Mouse (Mus musculus) splenic B cell, adult 2 months (primary cell): ENCODE measurements around the gene Ptpdc1.

Experiments
- DNase-seq: peaks from one replicate; pipeline ENCODE4 v3.0.0-alpha.2; 2011; ENCODE audit warnings: low read depth, low spot score
- H3K27me3 ChIP-seq: 2 replicates; pipeline ENCODE4 v1.6.1; 2012; ENCODE audit warnings: mild to moderate bottlenecking, low read length, moderate library complexity, mixed read lengths; ENCODE audit not compliant: control insufficient read depth, poor library complexity, insufficient read depth, severe bottlenecking
- H3K36me3 ChIP-seq: 2 replicates; pipeline ENCODE4 v1.6.1; 2012; ENCODE audit warnings: mild to moderate bottlenecking, low read length, moderate library complexity, mixed read lengths; ENCODE audit not compliant: control insufficient read depth, poor library complexity, insufficient read depth, severe bottlenecking

The Ptpdc1 gene

GRCm38 (mm10) chr13:48637706-48638105, 12.2 kb upstream of the Ptpdc1 start:
- H3K27me3 ChIP-seq: no peaks in the 10 kb centered on the region
- no peak for DNase-seq
- no peaks in the 10 kb centered on the region for H3K36me3 ChIP-seq

GRCm38 (mm10) chr13:48631691-48632090, 6.2 kb upstream of the Ptpdc1 start:
- no peaks in the 10 kb centered on the region for H3K36me3 ChIP-seq
- no peaks in the 10 kb centered on the region for H3K27me3 ChIP-seq

GRCm38 (mm10) chr13:48624968-48625398, 481 bp downstream of the Ptpdc1 start:
- H3K27me3 ChIP-seq: no peaks in the 10 kb centered on the region
- DNase-seq: no peak
- H3K36me3 ChIP-seq: no peaks in the 10 kb centered on the region

More at GRCm38 (mm10) chr13:48631691-48632090, 6.2 kb upstream of the Ptpdc1 start:
- DNase-seq: no peak

GRCm38 (mm10) chr13:48618890-48619289, 6.6 kb downstream of the Ptpdc1 start:
- Histone ChIP-seq H3K36me3 (no peaks in the 10 kb centered on the region), H3K27me3 (no peaks in the 10 kb centered on the region; the same call in 1 of the 2 replicates)
- DNase-seq: no peak

GRCm38 (mm10) chr13:48617774-48618173, 7.7 kb downstream of the Ptpdc1 start:
- DNase-seq: no peak
- Histone ChIP-seq H3K36me3 (no peaks in the 10 kb centered on the region), H3K27me3 (no peaks in the 10 kb centered on the region; the same call in 1 of the 2 replicates)

GRCm38 (mm10) chr13:48614525-48614924, 10.9 kb downstream of the Ptpdc1 start:
- DNase-seq: no peak
- Histone ChIP-seq H3K27me3 (no peaks in the 10 kb centered on the region; the same call in 1 of the 2 replicates), H3K36me3 (no peaks in the 10 kb centered on the region)

- no peaks in the 10 kb centered on the region for H3K27me3 ChIP-seq
- H3K36me3 ChIP-seq: no peaks in the 10 kb centered on the region
- no peak for DNase-seq
Observed at GRCm38 (mm10) chr13:48609106-48609505, 16.4 kb downstream of the Ptpdc1 start.

GRCm38 (mm10) chr13:48604591-48604990, 20.9 kb downstream of the Ptpdc1 start:
- no peaks in the 10 kb centered on the region for H3K27me3 ChIP-seq

GRCm38 (mm10) chr13:48603296-48603695, 22.2 kb downstream of the Ptpdc1 start:
- H3K36me3 ChIP-seq: no peaks in the 10 kb centered on the region
- H3K27me3 ChIP-seq: no peaks in the 10 kb centered on the region
- DNase-seq: no peak

More at GRCm38 (mm10) chr13:48604591-48604990, 20.9 kb downstream of the Ptpdc1 start:
- DNase-seq: no peak
- H3K36me3 ChIP-seq: no peaks in the 10 kb centered on the region

GRCm38 (mm10) chr13:48594605-48595004, 30.9 kb downstream of the Ptpdc1 start:
- DNase-seq: no peak
- no peaks in the 10 kb centered on the region for H3K36me3 ChIP-seq

GRCm38 (mm10) chr13:48594031-48594430, 31.4 kb downstream of the Ptpdc1 start:
- Histone ChIP-seq H3K36me3 (no peaks in the 10 kb centered on the region), H3K27me3 (no peaks in the 10 kb centered on the region)
- no peak for DNase-seq

More at GRCm38 (mm10) chr13:48594605-48595004, 30.9 kb downstream of the Ptpdc1 start:
- no peaks in the 10 kb centered on the region for H3K27me3 ChIP-seq

- no peaks in the 10 kb centered on the region for H3K27me3 ChIP-seq
- no peaks in the 10 kb centered on the region for H3K36me3 ChIP-seq
- no peak for DNase-seq
Observed at GRCm38 (mm10) chr13:48593181-48593580, 32.3 kb downstream of the Ptpdc1 start.

- H3K36me3 ChIP-seq: no peaks in the 10 kb centered on the region
- DNase-seq: no peak
- no peaks in the 10 kb centered on the region for H3K27me3 ChIP-seq
Observed at GRCm38 (mm10) chr13:48590743-48591142, 34.7 kb downstream of the Ptpdc1 start.

GRCm38 (mm10) chr13:48587354-48587753, 38.1 kb downstream of the Ptpdc1 start:
- peak; percentile 2 for DNase-seq
- Histone ChIP-seq H3K36me3 (no peaks in the 10 kb centered on the region), H3K27me3 (no peaks in the 10 kb centered on the region)

- DNase-seq: peak; percentile 2
- no peaks in the 10 kb centered on the region for H3K27me3 ChIP-seq
- H3K36me3 ChIP-seq: no peaks in the 10 kb centered on the region
Observed at GRCm38 (mm10) chr13:48586496-48586895, 39.0 kb downstream of the Ptpdc1 start.

GRCm38 (mm10) chr13:48585786-48586185, 39.7 kb downstream of the Ptpdc1 start:
- H3K36me3 ChIP-seq: no peaks in the 10 kb centered on the region
- H3K27me3 ChIP-seq: no peaks in the 10 kb centered on the region
- DNase-seq: peak; percentile 68
